Mouse (Mus musculus) lung, embryonic 15.5 days (tissue): ENCODE data around the gene Lekr1. TPM values are rescaled to one million over a fixed set of nuclear protein-coding genes. Genes with fewer than 3 reads are reported as not detected.

Source experiments
- ATAC-seq: fragments of 200-750 bp; cut with Nextera tagmentation; 2 replicates; pipeline ENCODE4 v1.8.0; 2017; ENCODE audit warnings: moderate number of reproducible peaks, borderline replicate concordance; ENCODE audit not compliant: low FRiP score, low TSS enrichment; ENCODE audit errors: extremely low read depth
- H3K27ac ChIP-seq: fragments of 300-500 bp; sonication (generic); 2 replicates; pipeline ENCODE4 v1.5.1; 2015; ENCODE audit warnings: moderate library complexity, mild to moderate bottlenecking, inconsistent platforms
- H3K27me3 ChIP-seq: fragments of 300-500 bp; sonication (generic); 2 replicates; pipeline ENCODE4 v1.6.1; 2015; ENCODE audit warnings: inconsistent platforms
- H3K36me3 ChIP-seq: fragments of 300-500 bp; sonication (generic); 2 replicates; pipeline ENCODE4 v1.6.1; 2015; ENCODE audit warnings: inconsistent platforms
- H3K4me1 ChIP-seq: fragments of 300-500 bp; sonication (generic); 2 replicates; pipeline ENCODE4 v1.6.1; 2015; ENCODE audit warnings: inconsistent platforms
- H3K4me2 ChIP-seq: fragments of 300-500 bp; sonication (generic); 2 replicates; pipeline ENCODE4 v1.6.1; 2015; ENCODE audit warnings: inconsistent platforms, mild to moderate bottlenecking, moderate library complexity
- H3K4me3 ChIP-seq: fragments of 300-500 bp; sonication (generic); 2 replicates; pipeline ENCODE4 v1.5.1; 2015; ENCODE audit warnings: mild to moderate bottlenecking, inconsistent platforms
- H3K9ac ChIP-seq: fragments of 300-500 bp; sonication (generic); 2 replicates; pipeline ENCODE4 v1.6.1; 2015; ENCODE audit warnings: inconsistent platforms
- H3K9me3 ChIP-seq: fragments of 300-500 bp; sonication (generic); 2 replicates; pipeline ENCODE4 v1.6.1; 2016; ENCODE audit warnings: inconsistent platforms
- WGBS: fragments of 180-500 bp; shearing (Covaris S2); methylation state at CpG from one replicate; pipeline ENCODE4 v1.1.7; 2015; 5-methylcytosine and 5-hydroxymethylcytosine counted together
- polyA plus RNA-seq: library from polyadenylated mRNA; unstranded; fragments of >200 nt; fragmentation: Nextera tagmentation; extraction: Ambion mirVana; gene quantifications from 2 replicates; pipeline ENCODE4 v1.2.1, GENCODE M21; 2015

The Lekr1 gene
- polyA plus RNA-seq, 1 experiment from 2014 or later: 8.7 TPM

GRCm38 (mm10) chr3:65824886-65825285 lies 158.9 kb downstream of the Lekr1 start:
- Histone ChIP-seq H3K9me3 (no peaks in the 10 kb centered on the region), H3K27me3 (no peaks in the 10 kb centered on the region), H3K9ac (no peak overlapping the region), H3K4me3 (no peak overlapping the region), H3K27ac (peak overlapping the region; percentile 64), H3K4me2 (no peak overlapping the region), H3K4me1 (peaks cover 17% of the 10 kb centered on the region), H3K36me3 (no peaks in the 10 kb centered on the region)
- ATAC-seq: no peak
- 37% methylated on average over 3 of the region's 3 CpGs for WGBS

- H3K27ac ChIP-seq: no peak overlapping the region
- H3K4me1 ChIP-seq: peaks cover 28% of the 10 kb centered on the region
- H3K36me3 ChIP-seq: no peaks in the 10 kb centered on the region
- H3K4me2 ChIP-seq: no peak overlapping the region
- H3K9me3 ChIP-seq: no peaks in the 10 kb centered on the region
- no peak overlapping the region for H3K9ac ChIP-seq
- H3K27me3 ChIP-seq: no peaks in the 10 kb centered on the region
- ATAC-seq: no peak
- WGBS: 67% methylated on average over 6 of the region's 6 CpGs
- H3K4me3 ChIP-seq: no peak overlapping the region
Measured at GRCm38 (mm10) chr3:65826716-65827115, 160.7 kb downstream of the Lekr1 start.

- ATAC-seq: no peak
- Histone ChIP-seq H3K4me2 (no peak overlapping the region), H3K27me3 (no peaks in the 10 kb centered on the region), H3K9me3 (no peaks in the 10 kb centered on the region), H3K36me3 (no peaks in the 10 kb centered on the region), H3K4me1 (peaks cover 28% of the 10 kb centered on the region), H3K4me3 (no peak overlapping the region), H3K27ac (no peak overlapping the region), H3K9ac (no peak overlapping the region)
- WGBS: 79% methylated on average over 5 of the region's 5 CpGs
Measured at GRCm38 (mm10) chr3:65827400-65827799, 161.4 kb downstream of the Lekr1 start.

GRCm38 (mm10) chr3:65828020-65828419 lies 162.0 kb downstream of the Lekr1 start:
- H3K4me3 ChIP-seq: no peak overlapping the region
- no peaks in the 10 kb centered on the region for H3K27me3 ChIP-seq
- no peak overlapping the region for H3K9ac ChIP-seq
- H3K4me2 ChIP-seq: no peak overlapping the region
- no peaks in the 10 kb centered on the region for H3K9me3 ChIP-seq
- H3K36me3 ChIP-seq: no peaks in the 10 kb centered on the region
- peaks cover 28% of the 10 kb centered on the region for H3K4me1 ChIP-seq
- 58% methylated on average over 3 of the region's 3 CpGs for WGBS
- no peak overlapping the region for H3K27ac ChIP-seq
- ATAC-seq: no peak

- 11% methylated on average over 7 of the region's 7 CpGs for WGBS
- no peak overlapping the region for H3K9ac ChIP-seq
- H3K4me1 ChIP-seq: peaks cover 28% of the 10 kb centered on the region
- H3K27ac ChIP-seq: no peak overlapping the region
- H3K4me2 ChIP-seq: no peak overlapping the region
- no peak overlapping the region for H3K4me3 ChIP-seq
- ATAC-seq: peak; percentile 71; the same call in 1 of the 2 replicates
- no peaks in the 10 kb centered on the region for H3K27me3 ChIP-seq
- H3K36me3 ChIP-seq: no peaks in the 10 kb centered on the region
- no peaks in the 10 kb centered on the region for H3K9me3 ChIP-seq
Measured at GRCm38 (mm10) chr3:65829230-65829629, 163.2 kb downstream of the Lekr1 start.

- no peaks in the 10 kb centered on the region for H3K9me3 ChIP-seq
- no peak for ATAC-seq
- H3K9ac ChIP-seq: no peak overlapping the region
- H3K4me1 ChIP-seq: peaks cover 23% of the 10 kb centered on the region
- no peaks in the 10 kb centered on the region for H3K27me3 ChIP-seq
- H3K27ac ChIP-seq: no peak overlapping the region
- H3K4me2 ChIP-seq: no peak overlapping the region
- 38% methylated on average over 7 of the region's 7 CpGs for WGBS
- H3K36me3 ChIP-seq: no peaks in the 10 kb centered on the region
- no peak overlapping the region for H3K4me3 ChIP-seq
Measured at GRCm38 (mm10) chr3:65829943-65830483, 164.0 kb downstream of the Lekr1 start.

GRCm38 (mm10) chr3:65830801-65831200 lies 164.8 kb downstream of the Lekr1 start:
- no peak overlapping the region for H3K9ac ChIP-seq
- no peak overlapping the region for H3K27ac ChIP-seq
- 9% methylated on average over 16 of the region's 16 CpGs for WGBS
- H3K4me2 ChIP-seq: peak overlapping the region; percentile 38
- peaks cover 23% of the 10 kb centered on the region for H3K4me1 ChIP-seq
- no peak for ATAC-seq
- no peak overlapping the region for H3K4me3 ChIP-seq
- H3K9me3 ChIP-seq: no peaks in the 10 kb centered on the region
- H3K36me3 ChIP-seq: no peaks in the 10 kb centered on the region
- no peaks in the 10 kb centered on the region for H3K27me3 ChIP-seq

GRCm38 (mm10) chr3:65832398-65832797 lies 166.4 kb downstream of the Lekr1 start:
- no peak overlapping the region for H3K27ac ChIP-seq
- 28% methylated on average over 7 of the region's 7 CpGs for WGBS
- ATAC-seq: peak; percentile 61; the same call in 1 of the 2 replicates
- H3K4me2 ChIP-seq: no peak overlapping the region
- H3K4me1 ChIP-seq: peaks cover 23% of the 10 kb centered on the region
- no peaks in the 10 kb centered on the region for H3K9me3 ChIP-seq
- H3K27me3 ChIP-seq: no peaks in the 10 kb centered on the region
- no peaks in the 10 kb centered on the region for H3K36me3 ChIP-seq
- H3K9ac ChIP-seq: no peak overlapping the region
- H3K4me3 ChIP-seq: no peak overlapping the region

GRCm38 (mm10) chr3:65836435-65836834 lies 170.4 kb downstream of the Lekr1 start:
- no peaks in the 10 kb centered on the region for H3K27me3 ChIP-seq
- H3K4me1 ChIP-seq: no peaks in the 10 kb centered on the region
- no peak for ATAC-seq
- H3K36me3 ChIP-seq: no peaks in the 10 kb centered on the region
- 63% methylated on average over 5 of the region's 5 CpGs for WGBS
- no peaks in the 10 kb centered on the region for H3K9me3 ChIP-seq
- no peak overlapping the region for H3K4me3 ChIP-seq
- no peak overlapping the region for H3K4me2 ChIP-seq
- no peak overlapping the region for H3K27ac ChIP-seq
- no peak overlapping the region for H3K9ac ChIP-seq

- H3K27me3 ChIP-seq: no peaks in the 10 kb centered on the region
- peaks cover 9% of the 10 kb centered on the region for H3K4me1 ChIP-seq
- no peaks in the 10 kb centered on the region for H3K36me3 ChIP-seq
- ATAC-seq: no peak
- H3K4me2 ChIP-seq: no peak overlapping the region
- no peak overlapping the region for H3K9ac ChIP-seq
- no peaks in the 10 kb centered on the region for H3K9me3 ChIP-seq
- H3K4me3 ChIP-seq: no peak overlapping the region
- no peak overlapping the region for H3K27ac ChIP-seq
Measured at GRCm38 (mm10) chr3:65839664-65840063, 173.6 kb downstream of the Lekr1 start.

- H3K27ac ChIP-seq: no peak overlapping the region
- ATAC-seq: no peak
- WGBS: 80% methylated on average over 8 of the region's 8 CpGs
Measured at GRCm38 (mm10) chr3:65841175-65841574, 175.1 kb downstream of the Lekr1 start.

GRCm38 (mm10) chr3:65842515-65843184 lies 176.6 kb downstream of the Lekr1 start:
- H3K27ac ChIP-seq: no peak overlapping the region
- ATAC-seq: no peak
- 79% methylated on average over 5 of the region's 5 CpGs for WGBS
- H3K9ac ChIP-seq: no peak overlapping the region
- no peak overlapping the region for H3K4me2 ChIP-seq
- no peaks in the 10 kb centered on the region for H3K27me3 ChIP-seq
- H3K4me1 ChIP-seq: peaks cover 34% of the 10 kb centered on the region
- H3K36me3 ChIP-seq: no peaks in the 10 kb centered on the region
- no peaks in the 10 kb centered on the region for H3K9me3 ChIP-seq
- H3K4me3 ChIP-seq: no peak overlapping the region

More at GRCm38 (mm10) chr3:65841175-65841574, 175.1 kb downstream of the Lekr1 start:
- Histone ChIP-seq H3K9me3 (no peaks in the 10 kb centered on the region), H3K36me3 (no peaks in the 10 kb centered on the region), H3K9ac (no peak overlapping the region), H3K4me2 (no peak overlapping the region), H3K4me1 (peaks cover 22% of the 10 kb centered on the region), H3K27me3 (no peaks in the 10 kb centered on the region), H3K4me3 (no peak overlapping the region)
